Mouse (Mus musculus) testis, postnatal 10 days (tissue): Measurements from ENCODE around the gene Ccdc130.
A peak's percentile ranks its signal among the peaks of the same experiment; 100 is the strongest.

Experiments used
- DNase-seq: peaks from one replicate; pipeline ENCODE4 v3.0.0; 2021; ENCODE audit warnings: low spot score

The Ccdc130 gene

GRCm38 (mm10) chr8:84237542-84238229 is 32.5 kb downstream of the Ccdc130 start:
- DNase-seq: no peak

- DNase-seq: peak; percentile 99
Observed at GRCm38 (mm10) chr8:84236998-84237473, 33.1 kb downstream of the Ccdc130 start, which contains the start of gene Zswim4. Gene Zswim4 (minus strand): TSS chr8:84237055.

- DNase-seq: no peak
Observed at GRCm38 (mm10) chr8:84236410-84236997, 33.7 kb downstream of the Ccdc130 start.

GRCm38 (mm10) chr8:84235746-84236409 is 34.3 kb downstream of the Ccdc130 start:
- DNase-seq: no peak

- DNase-seq: no peak
Observed at GRCm38 (mm10) chr8:84233055-84233454, 37.1 kb downstream of the Ccdc130 start.

GRCm38 (mm10) chr8:84230735-84231134 is 39.4 kb downstream of the Ccdc130 start:
- DNase-seq: no peak

- no peak for DNase-seq
Observed at GRCm38 (mm10) chr8:84223322-84224029, 46.7 kb downstream of the Ccdc130 start.

- DNase-seq: no peak
Observed at GRCm38 (mm10) chr8:84222566-84223165, 47.5 kb downstream of the Ccdc130 start.

GRCm38 (mm10) chr8:84220105-84220504 is 50.1 kb downstream of the Ccdc130 start:
- DNase-seq: no peak

- no peak for DNase-seq
Observed at GRCm38 (mm10) chr8:84218143-84218542, 52.0 kb downstream of the Ccdc130 start.

GRCm38 (mm10) chr8:84217206-84217605 is 53.0 kb downstream of the Ccdc130 start:
- DNase-seq: no peak

GRCm38 (mm10) chr8:84213277-84213676 is 56.9 kb downstream of the Ccdc130 start:
- DNase-seq: no peak

- no peak for DNase-seq
Observed at GRCm38 (mm10) chr8:84211881-84212563, 58.2 kb downstream of the Ccdc130 start.

GRCm38 (mm10) chr8:84211202-84211601 is 59.0 kb downstream of the Ccdc130 start:
- no peak for DNase-seq

GRCm38 (mm10) chr8:84210167-84210791 is 59.9 kb downstream of the Ccdc130 start:
- peak; percentile 90 for DNase-seq

- DNase-seq: no peak
Observed at GRCm38 (mm10) chr8:84208381-84209380, 61.5 kb downstream of the Ccdc130 start.

- no peak for DNase-seq
Observed at GRCm38 (mm10) chr8:84207811-84208210, 62.4 kb downstream of the Ccdc130 start.
